Mouse (Mus musculus) C3H10T1/2 (cell line): ENCODE results near the gene Nol7. TPM values are rescaled to one million over a fixed set of nuclear protein-coding genes. Genes with fewer than 3 reads are reported as not detected.

Source experiments
- polyA plus RNA-seq, 2 experiments: library from polyadenylated mRNA; unstranded; fragments of >200 nt; fragmentation: generic; extraction: Trizol; gene quantifications; one replicate each; pipeline ENCODE4 v1.2.1; 2012; ENCODE audit warnings: missing spikeins in 2 of 2

Gene Nol7
- polyA plus RNA-seq, result 10 to 100 TPM; 11.7 to 78.8 TPM

DNA sequence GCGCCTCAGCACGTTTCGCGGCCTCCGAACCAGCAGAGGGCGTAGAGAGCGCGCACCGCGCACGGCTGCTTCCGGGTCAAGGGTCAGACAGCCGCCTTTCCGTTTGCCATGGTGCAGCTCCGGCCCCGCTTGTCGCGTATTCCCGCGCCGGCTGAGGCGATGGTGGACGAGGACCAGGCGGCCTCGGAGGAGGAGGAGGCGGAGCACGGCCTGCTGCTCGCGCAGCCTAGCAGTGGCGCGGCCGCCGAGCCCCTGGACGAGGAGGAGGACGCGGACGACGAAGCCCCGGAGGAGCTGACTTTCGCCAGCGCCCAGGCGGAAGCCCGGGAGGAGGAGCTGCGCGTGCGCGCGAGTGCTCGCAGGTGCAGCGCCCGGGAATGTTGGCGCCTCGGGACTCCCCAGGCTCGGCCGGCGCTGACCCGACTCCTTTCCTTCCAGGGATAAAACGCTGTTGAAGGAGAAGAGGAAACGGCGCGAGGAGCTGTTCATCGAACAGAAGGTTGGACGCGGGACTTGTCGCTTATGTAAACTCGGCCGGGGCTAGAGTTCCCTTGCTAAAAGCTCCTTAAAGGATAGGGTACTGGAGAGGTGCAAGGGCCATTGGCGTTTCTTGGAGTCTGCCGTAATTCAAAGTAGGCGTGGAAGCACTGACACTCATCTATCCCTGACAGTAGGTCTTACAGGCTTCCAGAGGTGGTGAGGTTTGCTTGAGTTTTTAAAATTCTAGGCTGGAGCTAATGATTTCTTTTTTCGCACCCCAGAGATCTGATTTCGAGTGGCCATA is at the start of gene Nol7:
TSS of gene Nol7 (plus strand) at position 94 of the 784 bp plus-strand sequence.

DNA sequence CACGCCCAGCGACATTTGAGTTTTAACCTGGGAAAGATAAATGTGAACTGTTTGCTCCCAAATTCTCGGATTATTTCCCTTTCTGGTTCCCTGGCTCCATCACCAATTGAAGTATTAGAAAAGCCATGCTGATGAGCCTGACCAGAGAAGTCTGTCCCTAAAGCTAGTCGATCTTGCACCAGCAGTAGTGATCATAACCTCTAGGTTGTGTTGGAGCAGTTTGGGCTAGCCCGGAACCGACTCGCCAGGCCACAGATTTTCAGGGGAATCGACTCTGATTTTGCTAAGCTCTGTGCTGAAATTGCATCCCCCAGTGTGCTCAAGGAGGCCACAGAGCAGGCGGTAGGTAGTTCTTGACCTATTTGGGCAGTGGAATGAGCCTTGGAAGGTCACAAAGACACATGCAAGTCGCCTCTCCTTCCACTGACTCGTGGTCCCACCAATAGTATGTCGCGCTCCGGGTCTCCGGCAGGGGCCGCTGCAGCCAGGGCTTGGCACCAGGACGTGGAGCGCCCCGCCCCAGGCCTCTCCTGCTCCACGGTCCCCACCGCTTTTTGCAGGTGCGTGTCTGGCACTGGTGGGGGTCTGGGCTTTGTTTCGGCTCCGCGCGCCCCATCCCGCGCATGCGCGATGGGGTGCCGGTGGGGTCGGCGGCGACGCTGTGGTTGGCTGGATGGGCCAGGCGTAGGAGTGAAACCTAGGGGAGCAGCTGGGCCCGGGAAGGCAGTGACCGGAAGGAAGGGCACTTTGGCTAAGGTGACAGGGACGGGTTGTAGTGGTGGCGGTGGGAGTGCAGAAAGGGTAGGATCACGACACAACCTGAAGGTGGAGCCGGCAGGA is 33.0 kb upstream of the Nol7 start, which contains the start of gene Sirt5:
TSS of gene Sirt5 (plus strand) at position 512 of the 840 bp plus-strand sequence.

Other genes with a start within 250 kb of the Nol7 start
- 10 to 100 TPM; 29.3 to 42.9 TPM for gene Tbc1d7, start 226.9 kb upstream of the Nol7 start, polyA plus RNA-seq
- gene Gfod1, start 94.2 kb upstream of the Nol7 start, polyA plus RNA-seq, result 1 to 10 TPM; 1.9 to 2.1 TPM
- gene Sirt5, start 32.9 kb upstream of the Nol7 start, polyA plus RNA-seq, result 10 to 100 TPM in 1 of 2 experiments, 1 to 10 TPM in 1; 3.3 to 13.1 TPM
- gene Ranbp9, start 82.9 kb downstream of the Nol7 start, polyA plus RNA-seq, result 10 to 100 TPM in 1 of 2 experiments, 1 to 10 TPM in 1; 1.5 to 13.8 TPM
- 1 to 10 TPM; 1.0 to 4.5 TPM for gene Mcur1, start 161.8 kb downstream of the Nol7 start, polyA plus RNA-seq
- 1 to 10 TPM in 1 of 2 experiments, under 1 TPM in 1; 0.26 to 1.8 TPM for gene Rnf182, start 217.3 kb downstream of the Nol7 start, polyA plus RNA-seq